Mouse (Mus musculus): ENCODE measurements at regions not wholly inside any gene's neighbourhood (a gene's known extent, or its start where the extent isn't known, plus 50 kb on each side); places are given as distances from the start of the nearest gene placed in this dataset.

DNA sequence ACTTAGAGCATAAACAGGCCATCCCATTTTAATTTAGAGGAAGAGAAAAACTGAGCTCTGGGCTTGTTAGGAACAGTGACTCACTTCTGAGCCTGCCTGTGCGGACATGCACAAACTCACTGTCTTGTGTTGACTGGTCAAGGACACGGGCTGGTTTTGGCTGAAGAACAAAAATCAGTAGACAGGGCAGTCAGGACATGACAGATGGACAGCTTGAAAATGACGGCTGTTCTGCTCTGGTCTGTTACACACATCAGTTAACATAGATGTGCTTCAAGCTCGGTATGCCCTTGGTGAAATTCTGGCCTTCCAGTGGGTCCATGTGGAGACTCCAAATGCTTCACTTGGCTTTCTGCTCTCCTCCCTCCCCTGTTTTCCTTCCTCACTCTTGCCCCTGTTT, 248.4 kb downstream of the Lyplal1 start:
- 84% methylated on average over 4 of the region's 4 CpGs for WGBS
- no peak overlapping the region for H3K27ac ChIP-seq (replicated peaks)

DNA sequence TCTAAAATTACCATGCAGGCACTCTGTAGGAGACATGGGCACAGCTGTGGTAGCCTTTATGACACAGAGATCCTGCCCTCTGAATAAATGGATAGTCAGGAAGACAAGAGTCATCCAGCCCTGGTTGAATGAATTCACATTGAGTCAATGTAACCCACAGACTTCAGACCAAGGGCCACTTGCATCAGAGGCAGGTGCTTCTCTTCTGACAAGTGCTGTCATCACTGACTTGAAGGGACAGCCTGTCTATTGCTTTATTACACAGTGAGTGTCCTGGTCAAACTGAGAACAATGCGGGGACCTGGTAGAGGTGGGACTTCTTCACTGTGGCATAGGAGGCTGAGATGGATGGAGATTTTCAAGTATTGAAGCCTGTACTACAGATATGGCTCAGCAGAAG, 230.1 kb downstream of the Lyplal1 start:
- 100% methylated on average over 1 of the region's 1 CpGs for WGBS
- Histone ChIP-seq H3K4me1 (no peaks in the 10 kb centered on the region), H3K27ac (replicated peaks) (no peak overlapping the region), H3K4me3 (no peak overlapping the region), H3K27me3 (replicated peaks; ENCODE audit: low read depth, poor library complexity, severe bottlenecking) (no peaks in the 10 kb centered on the region), H3K9me3 (no peaks in the 10 kb centered on the region), H3K36me3 (replicated peaks) (no peaks in the 10 kb centered on the region)
- no peak for DNase-seq (ENCODE audit: low spot score)

More for the DNA sequence above, 248.4 kb downstream of the Lyplal1 start:
- Histone ChIP-seq H3K27me3 (replicated peaks; ENCODE audit: low read depth, poor library complexity, severe bottlenecking) (no peaks in the 10 kb centered on the region), H3K4me3 (no peak overlapping the region), H3K36me3 (replicated peaks) (no peaks in the 10 kb centered on the region), H3K9me3 (no peaks in the 10 kb centered on the region), H3K4me1 (peaks cover 7% of the 10 kb centered on the region; the same call in 1 of the 2 replicates)
- no peak for DNase-seq (ENCODE audit: low spot score)

DNA sequence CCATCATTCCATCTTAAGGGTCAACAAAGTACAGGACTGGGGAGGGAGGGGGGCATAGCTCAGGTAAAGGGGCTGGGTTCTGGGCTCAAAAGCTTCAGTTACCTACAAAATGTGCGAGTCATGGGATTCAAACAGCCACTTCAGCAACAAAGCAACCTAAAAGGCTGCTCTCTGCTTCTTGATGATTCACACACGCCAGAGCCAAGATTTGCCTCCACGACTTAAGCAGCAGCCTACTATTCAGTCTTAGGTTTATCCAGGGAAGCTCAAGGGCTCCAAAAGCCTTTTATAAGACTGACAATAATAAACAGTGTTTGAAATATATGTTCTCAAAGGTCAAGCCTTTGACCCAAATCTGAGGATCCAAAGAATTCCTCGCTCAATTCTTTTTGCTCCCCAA, 225.3 kb downstream of the Lyplal1 start:
- Histone ChIP-seq H3K4me1 (no peaks in the 10 kb centered on the region), H3K27me3 (replicated peaks; ENCODE audit: low read depth, poor library complexity, severe bottlenecking) (no peaks in the 10 kb centered on the region), H3K36me3 (replicated peaks) (no peaks in the 10 kb centered on the region), H3K27ac (replicated peaks) (no peak overlapping the region), H3K4me3 (no peak overlapping the region), H3K9me3 (no peaks in the 10 kb centered on the region)
- 82% methylated on average over 4 of the region's 4 CpGs for WGBS
- DNase-seq (ENCODE audit: low spot score) = no peak

DNA sequence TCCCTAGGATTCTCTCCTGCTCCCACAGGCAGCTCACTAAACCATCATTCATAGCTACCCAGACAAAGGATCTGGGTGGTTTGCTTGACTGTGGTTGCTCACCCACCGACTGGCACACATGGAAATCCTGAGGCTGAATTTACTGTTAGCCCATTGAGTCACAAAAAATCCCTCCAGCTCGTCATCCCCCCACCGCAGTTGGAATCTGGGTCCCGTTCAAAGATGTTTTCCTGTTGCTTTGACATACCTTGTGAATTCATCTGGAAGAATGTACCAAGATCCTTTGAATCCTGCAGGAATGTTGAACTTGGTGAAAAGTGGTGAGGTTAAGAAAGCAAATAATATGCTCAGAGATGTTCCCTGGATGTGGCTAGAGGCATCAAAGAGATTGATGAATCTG, 223.7 kb downstream of the Lyplal1 start:
- H3K27ac ChIP-seq (replicated peaks) = no peak overlapping the region
- H3K27me3 ChIP-seq (replicated peaks; ENCODE audit: low read depth, poor library complexity, severe bottlenecking) = no peaks in the 10 kb centered on the region
- no peaks in the 10 kb centered on the region for H3K36me3 ChIP-seq (replicated peaks)
- DNase-seq (ENCODE audit: low spot score) = no peak
- H3K4me3 ChIP-seq = no peak overlapping the region
- no peaks in the 10 kb centered on the region for H3K9me3 ChIP-seq
- H3K4me1 ChIP-seq = no peaks in the 10 kb centered on the region
- 74% methylated on average over 4 of the region's 4 CpGs for WGBS

DNA sequence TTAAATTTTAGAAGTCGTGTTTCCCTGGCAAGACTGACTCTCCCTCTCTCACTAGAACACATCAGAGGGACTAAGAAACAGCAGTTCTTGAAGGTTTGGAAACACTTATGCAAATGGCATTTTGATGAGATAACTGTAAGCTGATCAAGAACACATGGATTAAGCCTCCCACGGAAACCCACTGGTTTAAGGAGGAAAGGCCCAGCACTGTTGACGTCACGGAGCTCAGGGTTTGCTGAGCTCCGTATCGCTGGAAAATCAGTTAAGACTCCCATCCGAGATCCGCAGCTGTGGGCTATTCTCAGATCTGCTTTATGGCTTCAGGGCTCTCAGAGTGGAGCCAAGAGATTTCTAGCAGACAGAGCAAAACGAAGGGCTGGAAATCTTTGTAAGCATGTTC, 218.6 kb downstream of the Lyplal1 start:
- DNase-seq (ENCODE audit: low spot score) = peak; percentile 37
- H3K27ac ChIP-seq (replicated peaks) = peak overlapping the region; percentile 44; the same call in 1 of the 2 replicates
- no peak overlapping the region for H3K4me3 ChIP-seq
- WGBS = 43% methylated on average over 9 of the region's 9 CpGs
- H3K27me3 ChIP-seq (replicated peaks; ENCODE audit: low read depth, poor library complexity, severe bottlenecking) = no peaks in the 10 kb centered on the region
- 0 out of 2 replicates have a peak, but pooled peaks cover 3% of the 10 kb centered on the region for H3K9me3 ChIP-seq
- H3K36me3 ChIP-seq (replicated peaks) = no peaks in the 10 kb centered on the region
- no peaks in the 10 kb centered on the region for H3K4me1 ChIP-seq

DNA sequence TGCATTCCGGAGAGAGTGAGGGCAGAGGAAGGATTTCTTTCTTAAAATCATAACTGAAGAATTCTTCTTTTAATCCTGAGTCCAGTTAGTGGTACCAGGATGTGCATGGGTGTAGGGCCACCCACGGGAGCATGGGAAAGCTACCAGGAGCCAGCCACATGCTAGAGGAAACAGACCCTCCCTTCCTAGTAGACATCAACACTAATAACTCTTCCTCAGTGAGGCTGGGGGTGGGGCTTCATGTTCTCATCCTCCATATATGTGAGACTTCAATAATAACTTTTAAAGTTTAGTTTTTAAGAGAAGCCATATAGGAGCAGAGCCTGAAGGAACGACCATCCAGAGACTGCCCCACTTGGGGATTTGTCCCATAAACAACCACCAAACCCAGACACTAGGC, 216.8 kb downstream of the Lyplal1 start:
- no peak overlapping the region for H3K27ac ChIP-seq (replicated peaks)
- H3K4me3 ChIP-seq = no peak overlapping the region
- no peaks in the 10 kb centered on the region for H3K4me1 ChIP-seq
- no peaks in the 10 kb centered on the region for H3K27me3 ChIP-seq (replicated peaks; ENCODE audit: low read depth, poor library complexity, severe bottlenecking)
- H3K9me3 ChIP-seq = 0 out of 2 replicates have a peak, but pooled peaks cover 3% of the 10 kb centered on the region
- no peaks in the 10 kb centered on the region for H3K36me3 ChIP-seq (replicated peaks)
- 93% methylated on average over 3 of the region's 3 CpGs for WGBS
- DNase-seq (ENCODE audit: low spot score) = no peak

DNA sequence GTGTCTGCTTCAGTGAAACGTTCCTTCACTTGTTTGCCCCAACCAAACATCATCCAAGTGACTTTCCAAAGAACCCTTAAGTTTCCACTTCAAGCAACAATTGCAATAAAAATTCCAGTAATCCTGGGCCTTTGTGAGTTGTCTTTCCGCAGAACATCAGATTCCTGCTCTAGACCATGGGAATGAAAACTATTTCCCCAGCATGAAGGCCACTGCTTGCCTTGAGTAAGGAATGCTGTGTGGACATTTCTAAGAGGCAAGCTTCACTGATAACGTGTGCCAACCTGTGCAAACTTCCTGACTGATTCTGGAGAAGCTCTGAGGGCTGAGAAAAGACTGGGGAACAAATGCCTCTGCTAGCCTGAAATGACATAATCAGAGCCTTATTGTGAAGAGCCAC, 214.7 kb downstream of the Lyplal1 start:
- Histone ChIP-seq H3K27ac (replicated peaks) (no peak overlapping the region), H3K4me3 (no peak overlapping the region), H3K4me1 (no peaks in the 10 kb centered on the region), H3K36me3 (replicated peaks) (no peaks in the 10 kb centered on the region), H3K27me3 (replicated peaks; ENCODE audit: low read depth, poor library complexity, severe bottlenecking) (no peaks in the 10 kb centered on the region), H3K9me3 (0 out of 2 replicates have a peak, but pooled peaks cover 3% of the 10 kb centered on the region)
- WGBS = 88% methylated on average over 3 of the region's 3 CpGs
- no peak for DNase-seq (ENCODE audit: low spot score)

DNA sequence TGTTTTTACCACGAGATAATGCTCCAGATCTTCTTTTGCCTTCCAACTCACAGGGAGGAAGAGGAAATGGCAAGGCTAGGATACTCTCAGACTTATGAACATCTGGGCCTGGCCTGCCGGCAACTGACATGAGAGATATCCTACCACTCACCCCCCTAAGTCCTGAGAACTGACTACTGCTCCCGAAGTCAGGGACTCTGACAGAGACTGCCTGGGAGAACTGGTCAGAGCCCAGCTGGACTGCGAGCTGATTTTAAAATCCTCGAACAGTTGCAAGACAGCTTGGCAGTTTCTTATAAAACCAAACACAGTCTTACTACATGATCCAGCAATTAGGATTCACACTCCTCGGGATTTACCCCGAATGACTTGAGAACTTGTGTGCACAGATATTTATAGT, 211.4 kb downstream of the Lyplal1 start:
- Histone ChIP-seq H3K36me3 (replicated peaks) (no peaks in the 10 kb centered on the region), H3K27me3 (replicated peaks; ENCODE audit: low read depth, poor library complexity, severe bottlenecking) (no peaks in the 10 kb centered on the region), H3K9me3 (0 out of 2 replicates have a peak, but pooled peaks cover 3% of the 10 kb centered on the region), H3K4me3 (no peak overlapping the region), H3K4me1 (no peaks in the 10 kb centered on the region), H3K27ac (replicated peaks) (no peak overlapping the region)
- no peak for DNase-seq (ENCODE audit: low spot score)
- 84% methylated on average over 7 of the region's 7 CpGs for WGBS

DNA sequence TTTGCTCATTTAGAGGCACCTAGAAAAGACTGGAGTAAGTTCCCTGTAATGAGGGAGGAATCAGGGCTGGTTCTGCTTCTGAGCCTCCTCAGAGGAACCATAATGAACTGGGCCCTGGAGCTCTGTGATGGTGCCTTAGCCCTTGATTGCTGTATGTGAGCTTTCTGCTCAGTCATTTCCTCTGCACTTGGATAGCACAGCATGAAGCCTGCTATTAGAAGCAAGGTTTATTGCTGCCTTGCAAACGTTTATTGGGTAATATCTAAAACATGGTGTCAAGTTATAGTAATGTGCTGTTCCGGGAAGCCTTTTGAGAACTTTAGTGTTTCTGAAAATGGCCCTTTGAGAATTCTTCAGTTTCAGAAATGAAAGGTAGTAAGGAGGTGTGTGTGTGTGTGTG, 201.5 kb downstream of the Lyplal1 start:
- Histone ChIP-seq H3K27me3 (replicated peaks; ENCODE audit: low read depth, poor library complexity, severe bottlenecking) (no peaks in the 10 kb centered on the region), H3K4me1 (no peaks in the 10 kb centered on the region), H3K9me3 (no peaks in the 10 kb centered on the region), H3K27ac (replicated peaks) (no peak overlapping the region), H3K36me3 (replicated peaks) (no peaks in the 10 kb centered on the region), H3K4me3 (no peak overlapping the region)
- WGBS = 77% methylated on average over 2 of the region's 2 CpGs
- DNase-seq (ENCODE audit: low spot score) = no peak

DNA sequence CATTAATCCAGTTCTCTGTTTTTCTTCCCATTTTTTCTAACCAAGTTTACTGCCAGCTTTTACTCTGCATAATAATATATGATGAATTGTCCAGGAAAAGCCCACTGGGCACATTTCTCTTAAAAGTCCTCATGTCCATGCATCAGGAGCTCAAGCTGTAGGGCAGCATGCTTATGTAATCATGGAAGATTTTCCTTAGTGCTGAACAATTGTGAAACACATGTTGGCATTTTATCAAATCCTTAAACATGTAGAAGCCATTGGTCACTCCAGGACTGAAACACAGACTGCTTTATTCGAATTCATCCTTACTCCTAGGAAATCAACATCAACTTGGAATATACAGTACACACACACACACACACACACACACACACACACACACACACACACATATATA, 198.4 kb downstream of the Lyplal1 start:
- WGBS = 82% methylated on average over 1 of the region's 1 CpGs
- H3K4me1 ChIP-seq = no peaks in the 10 kb centered on the region
- no peak overlapping the region for H3K4me3 ChIP-seq
- no peaks in the 10 kb centered on the region for H3K9me3 ChIP-seq
- H3K27me3 ChIP-seq (replicated peaks; ENCODE audit: low read depth, poor library complexity, severe bottlenecking) = no peaks in the 10 kb centered on the region
- H3K27ac ChIP-seq (replicated peaks) = no peak overlapping the region
- no peaks in the 10 kb centered on the region for H3K36me3 ChIP-seq (replicated peaks)
- no peak for DNase-seq (ENCODE audit: low spot score)

DNA sequence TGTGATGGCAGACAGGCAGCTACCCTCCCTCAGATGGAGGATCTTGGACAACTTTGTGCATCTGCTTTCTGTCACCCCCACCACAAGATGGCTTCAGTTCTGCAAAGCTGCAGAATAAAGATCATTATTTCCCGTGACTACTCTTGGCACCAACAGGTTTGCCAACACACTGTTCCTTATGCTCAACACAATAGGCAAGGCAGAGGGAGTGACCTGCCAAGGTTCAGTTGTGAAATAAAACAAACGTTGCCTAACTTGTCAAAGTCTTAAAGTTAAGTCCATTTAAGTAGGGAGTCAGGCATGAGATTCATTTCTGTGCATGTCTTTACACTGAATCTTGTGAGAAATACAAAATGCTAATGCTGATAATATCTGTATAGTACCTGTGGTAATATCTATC, 193.4 kb downstream of the Lyplal1 start:
- WGBS = 81% methylated on average over 2 of the region's 2 CpGs
- DNase-seq (ENCODE audit: low spot score) = no peak
- Histone ChIP-seq H3K27me3 (replicated peaks; ENCODE audit: low read depth, poor library complexity, severe bottlenecking) (no peaks in the 10 kb centered on the region), H3K9me3 (peaks cover 4% of the 10 kb centered on the region; the same call in 1 of the 2 replicates), H3K4me3 (no peak overlapping the region), H3K36me3 (replicated peaks) (no peaks in the 10 kb centered on the region), H3K4me1 (no peaks in the 10 kb centered on the region), H3K27ac (replicated peaks) (no peak overlapping the region)

DNA sequence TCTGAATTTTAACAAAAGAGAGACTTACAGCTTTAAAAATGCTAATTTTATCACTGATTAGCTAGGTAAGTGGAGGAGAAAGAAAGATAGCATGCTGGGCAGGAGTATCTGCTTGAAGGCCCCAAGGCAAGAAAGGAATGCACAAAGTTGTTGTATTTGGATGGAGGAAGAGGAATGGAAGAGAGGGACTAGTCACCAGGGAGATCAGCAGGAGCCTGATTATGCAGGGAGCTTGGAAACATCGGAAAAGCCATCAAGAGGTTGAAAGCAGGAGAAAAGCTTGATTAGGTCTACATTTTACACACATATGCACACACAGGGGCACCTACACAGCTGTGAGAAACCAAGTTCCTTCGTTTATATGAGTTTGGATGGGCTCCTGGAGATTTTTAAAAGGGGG, 188.1 kb downstream of the Lyplal1 start:
- no peak overlapping the region for H3K27ac ChIP-seq (replicated peaks)
- no peaks in the 10 kb centered on the region for H3K36me3 ChIP-seq (replicated peaks)
- 12% methylated on average over 2 of the region's 2 CpGs for WGBS
- no peaks in the 10 kb centered on the region for H3K27me3 ChIP-seq (replicated peaks; ENCODE audit: low read depth, poor library complexity, severe bottlenecking)
- no peaks in the 10 kb centered on the region for H3K4me1 ChIP-seq
- DNase-seq (ENCODE audit: low spot score) = no peak
- H3K4me3 ChIP-seq = no peak overlapping the region
- peaks cover 4% of the 10 kb centered on the region; the same call in 1 of the 2 replicates for H3K9me3 ChIP-seq

DNA sequence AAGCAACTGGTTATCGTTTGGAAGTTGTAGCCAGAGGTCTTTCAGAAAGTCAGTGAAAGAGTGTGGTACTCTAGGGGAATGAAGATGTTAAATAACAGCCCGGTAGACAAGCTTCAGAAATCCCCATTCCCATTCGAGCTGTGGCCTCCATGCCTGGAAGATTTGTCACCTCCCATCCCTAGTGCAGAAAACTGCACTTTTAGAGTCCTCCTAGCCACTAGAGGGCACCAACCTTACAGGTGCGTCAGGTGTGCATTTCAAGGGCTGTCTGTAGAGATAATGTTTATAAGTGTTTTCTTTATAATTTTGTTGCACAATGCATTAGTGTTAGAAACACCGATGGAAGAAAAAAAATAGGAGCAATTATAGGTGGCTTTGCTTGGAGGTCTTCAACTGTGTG, 187.3 kb downstream of the Lyplal1 start:
- Histone ChIP-seq H3K27me3 (replicated peaks; ENCODE audit: low read depth, poor library complexity, severe bottlenecking) (no peaks in the 10 kb centered on the region), H3K27ac (replicated peaks) (no peak overlapping the region), H3K36me3 (replicated peaks) (no peaks in the 10 kb centered on the region), H3K4me3 (no peak overlapping the region), H3K4me1 (no peaks in the 10 kb centered on the region), H3K9me3 (peaks cover 4% of the 10 kb centered on the region; the same call in 1 of the 2 replicates)
- WGBS = 83% methylated on average over 5 of the region's 5 CpGs
- no peak for DNase-seq (ENCODE audit: low spot score)

DNA sequence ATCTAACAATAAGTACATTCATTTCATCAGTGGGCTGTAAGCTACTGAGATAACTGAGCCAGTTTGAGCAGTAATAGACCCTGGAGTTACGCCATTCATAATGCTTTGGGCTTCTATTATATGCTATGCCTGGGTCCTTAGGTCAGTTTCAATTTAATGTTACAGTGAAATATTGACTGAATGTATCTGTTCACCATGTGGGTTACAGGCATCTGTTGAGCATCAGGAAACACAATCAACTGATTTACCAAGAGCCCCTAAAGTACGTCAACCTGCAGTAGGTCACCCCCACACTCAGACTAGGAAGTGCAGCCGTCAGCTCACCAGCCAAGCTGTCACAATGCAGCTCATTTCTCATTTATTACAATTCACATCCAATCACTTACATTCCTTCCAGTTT, 183.5 kb downstream of the Lyplal1 start:
- no peak for DNase-seq (ENCODE audit: low spot score)
- WGBS = 91% methylated on average over 3 of the region's 3 CpGs
- Histone ChIP-seq H3K9me3 (no peaks in the 10 kb centered on the region), H3K27ac (replicated peaks) (no peak overlapping the region), H3K4me3 (no peak overlapping the region), H3K27me3 (replicated peaks; ENCODE audit: low read depth, poor library complexity, severe bottlenecking) (no peaks in the 10 kb centered on the region), H3K4me1 (no peaks in the 10 kb centered on the region), H3K36me3 (replicated peaks) (no peaks in the 10 kb centered on the region)

All from embryonic facial prominence, embryonic 10.5 days (tissue).